ENCODE assay signal across 9 mouse cellular contexts in genomic region chr5:139669380-139669779, GRCm38 (mm10).
DNase-seq lines count a peak whose midpoint lies in the region; TF ChIP-seq lines count a peak whose summit lies in the region.
"Had no signal": no experiment of that assay in that cellular context is flagged by ENCODE, and none has a peak within 500 bp of the region (broad histone marks: within the 10 kb centered on the region; RNA-seq: fewer than 3 reads in every experiment).

No protein-coding gene starts in this region.

- intact Hi-C loops in gastrocnemius, adult 2 months (cut with DNase I) = no loop called here

- DNase-seq in gastrocnemius, adult 2 months = peak; percentile 33
- DNase-seq in gastrocnemius, adult 18-20 months (ENCODE audit: low spot score) = no peak
- peak; percentile 17 for DNase-seq in urinary bladder, postnatal 25 days (ENCODE audit: low spot score)
- DNase-seq in urinary bladder, postnatal 4 days (ENCODE audit: low spot score in 2 of 2) = no peak
- DNase-seq in lung, postnatal 10 days = peak; percentile 36
- DNase-seq in urinary bladder, adult 2 months (ENCODE audit: low spot score) = no peak
- no peak for DNase-seq in right cerebral cortex, postnatal 25 days

- H3K4me3 ChIP-seq in gastrocnemius, adult 2 months = no peak overlapping the region
- no peak overlapping the region for H3K4me3 ChIP-seq in embryonic fibroblast, embryonic 13.5 days (ENCODE audit: insufficient read depth, low read length)
- H3K4me3 ChIP-seq: heart, embryonic 13.5 days had no signal

- TF ChIP-seq POLR2A in embryonic fibroblast, embryonic 13.5 days (IDR thresholded peaks at IDR 0.05; ENCODE audit: low read depth, low read length) = no peak

- no peaks in the 10 kb centered on the region for H3K4me1 ChIP-seq in embryonic fibroblast, embryonic 13.5 days (ENCODE audit: control insufficient read depth, insufficient read depth, low read length)
- H3K4me1 ChIP-seq: heart, embryonic 13.5 days had no signal

- H3K27ac ChIP-seq in gastrocnemius, adult 2 months = no peak overlapping the region
- no peak overlapping the region for H3K27ac ChIP-seq in embryonic fibroblast, embryonic 13.5 days (ENCODE audit: insufficient read depth, low read length)
- H3K27ac ChIP-seq: heart, embryonic 13.5 days had no signal

- TF ChIP-seq CTCF in gastrocnemius, adult 2 months (IDR thresholded peaks at IDR 0.05) = peak; percentile 52
- peak; percentile 66 for TF ChIP-seq CTCF in embryonic fibroblast, embryonic 13.5 days (IDR thresholded peaks at IDR 0.05; ENCODE audit: borderline replicate concordance, insufficient read depth, low read length)

Comparison
In these comparisons a context has a peak if more than half of its experiments do, and no peak if none do; other contexts are left out.
1. DNase-seq: peak in gastrocnemius, adult 2 months (single experiment), urinary bladder, postnatal 25 days (single experiment) and lung, postnatal 10 days (single experiment); none in gastrocnemius, adult 18-20 months (single experiment), urinary bladder, postnatal 4 days (0 of 2), urinary bladder, adult 2 months (single experiment) and right cerebral cortex, postnatal 25 days (single experiment).